Mouse (Mus musculus): ENCODE measurements around the gene Igf2.

GRCm38 (mm10) chr7:142658681-142659180 lies 7.9 kb downstream of the Igf2 start:
- TF ChIP-seq EP300 (IDR thresholded peaks at IDR 0.05; ENCODE audit: insufficient read depth, low read depth, low read length) (no peak), POLR2A (IDR thresholded peaks at IDR 0.05; ENCODE audit: insufficient read depth, low read depth, low read length) (no peak), CTCF (IDR thresholded peaks at IDR 0.05) (no peak)

Data from heart, adult 2 months (tissue).